Mouse (Mus musculus) lung, postnatal 0 days (tissue): ENCODE measurements around the gene Nr1i3.

ENCODE experiments used
- CTCF ChIP-seq: IDR thresholded peaks from 2 replicates; pipeline ENCODE4 v1.5.1; 2016; ENCODE audit warnings: antibody characterized with exemption, mild to moderate bottlenecking
- EP300 ChIP-seq: IDR thresholded peaks from 2 replicates; pipeline ENCODE4 v1.6.1; 2016; ENCODE audit warnings: antibody characterized with exemption, mild to moderate bottlenecking, control low read depth

- TF ChIP-seq CTCF, result no peak
- TF ChIP-seq EP300, result no peak
Observed at GRCm38 (mm10) chr1:171187851-171188700, 25.7 kb upstream of the Nr1i3 start.
